Mouse (Mus musculus) left cerebral cortex, postnatal 10 days (tissue): ENCODE results near the gene P3h1. TPM values are rescaled to one million over a fixed set of nuclear protein-coding genes. Genes with fewer than 3 reads are reported as not detected.

Source experiments
- DNase-seq, 2 experiments: peaks; one replicate each; pipeline ENCODE4 v3.0.0; 2021 to 2022; ENCODE audit warnings: low spot score in 2 of 2, mixed read lengths in 1 of 2; ENCODE audit errors: extremely low spot score in 1 of 2
- intact Hi-C: fragments of 180-260 bp; cut with DNase I; formaldehyde crosslinking; loops from one replicate; pipeline ENCODE4 v1.15.1; 2025
- total RNA-seq, 2 experiments: library from RNA; stranded (reverse); gene quantifications; 2 replicates each; pipeline ENCODE4 v1.2.3; 2021

Gene P3h1
- total RNA-seq, 2 experiments from 2014 or later: 8.5 to 8.6 TPM

DNA sequence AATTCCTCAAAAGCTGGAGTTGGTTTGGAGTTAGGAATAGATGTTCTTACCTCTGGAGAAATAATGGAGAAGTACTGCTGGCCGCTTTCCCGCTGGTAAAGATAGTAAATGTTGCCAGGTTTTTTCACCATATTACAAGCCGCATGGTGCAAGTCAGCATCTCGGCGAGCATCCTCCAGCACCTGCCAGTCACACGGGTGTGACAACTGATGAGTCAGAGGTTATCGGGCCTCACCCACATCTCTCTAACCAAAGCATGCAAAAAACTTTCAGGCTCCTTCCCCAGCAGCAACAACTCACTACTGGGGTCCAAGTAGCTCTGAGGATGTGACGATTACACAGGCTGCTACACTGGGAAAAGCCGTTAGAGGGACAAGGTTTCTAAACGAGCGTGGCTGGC, 6.0 kb upstream of the P3h1 start:
- intact Hi-C loops: no loop called here
- no peak for DNase-seq

DNA sequence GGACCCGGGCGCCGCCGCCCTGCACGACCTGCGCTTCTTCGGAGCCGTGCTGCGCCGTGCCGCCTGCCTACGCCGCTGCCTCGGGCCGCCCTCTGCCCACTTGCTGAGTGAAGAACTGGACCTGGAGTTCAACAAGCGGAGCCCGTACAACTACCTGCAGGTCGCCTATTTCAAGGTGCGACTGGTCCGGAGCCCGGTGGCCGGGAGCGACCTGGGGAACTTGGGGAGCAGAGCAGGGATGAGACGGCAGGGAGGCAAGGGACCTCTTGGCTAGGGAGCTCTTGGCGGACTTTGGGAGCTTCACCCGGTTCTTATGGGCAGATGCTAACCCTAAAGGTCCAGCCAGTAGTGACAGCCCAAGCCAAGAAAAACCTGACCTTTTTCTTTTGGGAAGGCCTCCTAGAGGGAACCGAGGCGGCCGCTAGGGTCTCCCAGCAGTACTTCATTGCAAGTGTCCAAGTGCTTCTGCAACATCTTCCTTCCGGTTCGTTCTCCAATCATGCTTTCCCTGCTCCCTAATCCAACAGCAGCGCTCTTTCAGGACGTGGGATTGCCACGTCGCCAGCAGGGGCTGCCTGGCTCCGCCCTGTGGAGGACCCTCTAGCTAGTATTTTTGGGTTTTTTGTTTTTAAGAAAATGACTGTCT, 664 bp downstream of the P3h1 start:
- DNase-seq: peak; percentile 53 to 64
- intact Hi-C loops: no loop called here

DNA sequence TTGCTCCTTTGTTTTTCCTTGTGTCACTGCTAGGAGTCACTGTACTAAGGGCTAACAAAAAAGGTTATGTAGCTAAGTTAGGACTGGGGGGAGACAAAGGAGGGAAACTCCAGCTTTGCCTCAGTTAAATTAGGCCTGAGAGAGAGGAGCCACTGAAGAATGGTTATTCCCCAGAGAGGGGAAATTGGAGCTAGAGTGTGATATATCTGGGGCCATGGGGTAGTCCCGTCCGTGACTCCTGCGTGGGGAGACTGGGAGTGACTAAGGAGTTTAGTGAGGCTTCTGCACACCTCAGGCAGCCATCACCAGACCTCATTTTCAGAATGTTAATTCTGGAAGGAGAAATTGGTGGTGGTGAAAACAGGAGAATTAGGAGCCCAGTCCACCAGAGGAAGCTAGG, 1.6 kb downstream of the P3h1 start:
- DNase-seq: no peak
- intact Hi-C loops: no loop called here

DNA sequence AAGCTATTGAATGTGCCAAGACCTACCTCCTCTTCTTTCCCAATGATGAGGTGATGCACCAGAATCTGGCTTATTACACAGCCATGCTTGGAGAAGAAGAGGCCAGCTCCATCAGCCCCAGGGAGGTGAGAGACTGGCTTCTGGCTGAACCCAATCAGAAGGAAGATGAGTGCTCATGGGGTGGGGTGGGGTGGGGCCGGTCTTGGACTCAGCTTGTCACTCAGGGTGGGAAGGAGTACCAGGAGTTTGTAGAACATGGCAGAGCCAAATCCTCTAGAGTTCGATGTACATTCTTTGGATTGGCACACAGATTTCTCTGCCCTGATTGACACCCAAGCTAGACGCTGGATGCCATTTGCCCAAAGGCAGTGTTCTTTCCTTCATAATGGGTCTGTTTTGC, 5.9 kb downstream of the P3h1 start:
- intact Hi-C loops: no loop called here
- DNase-seq: no peak

DNA sequence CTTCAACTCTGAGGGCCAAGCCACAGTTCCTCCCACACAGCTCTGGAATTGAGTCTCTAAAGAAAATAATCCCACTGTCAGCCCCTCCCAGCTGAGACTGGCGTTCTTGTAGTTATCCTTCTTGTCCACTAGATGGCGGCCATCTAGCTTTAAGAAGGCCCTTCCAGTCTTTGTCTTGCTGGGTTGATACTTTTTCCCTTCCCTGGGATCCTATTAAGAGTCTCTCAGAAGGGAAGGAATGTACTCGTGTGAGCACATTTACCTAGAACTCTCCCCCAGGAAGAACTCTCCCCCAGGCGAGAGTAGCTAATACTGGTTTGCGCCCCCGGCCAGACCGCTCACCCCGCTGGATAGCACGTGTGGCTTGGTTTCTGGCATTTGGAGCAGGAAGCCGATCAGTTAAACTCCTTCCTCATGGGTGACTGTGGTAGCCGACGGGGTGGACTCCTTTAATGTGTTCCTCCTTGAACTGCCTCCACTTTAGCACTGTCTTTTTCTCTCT, 6.5 kb downstream of the P3h1 start:
- intact Hi-C loops: no loop called here

DNA sequence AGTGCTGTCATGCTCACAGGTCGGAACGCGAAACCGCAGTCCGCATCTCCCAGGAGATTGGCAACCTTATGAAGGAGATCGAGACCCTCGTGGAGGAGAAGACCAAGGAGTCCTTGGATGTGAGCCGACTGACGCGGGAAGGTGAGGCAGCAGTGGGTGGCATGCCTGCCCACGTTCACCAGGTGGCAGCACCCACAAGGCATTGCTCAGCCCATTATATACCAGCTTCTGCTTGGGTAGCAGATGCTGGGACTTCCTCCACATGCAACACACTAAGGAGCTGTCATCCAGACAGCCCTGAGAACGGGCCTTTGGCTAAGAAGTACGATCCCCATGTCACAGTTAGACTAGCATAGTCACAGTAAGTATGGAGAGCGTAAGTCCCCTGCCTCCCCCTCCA, 8.9 kb downstream of the P3h1 start:
- intact Hi-C loops: no loop called here
- peak; percentile 29 to 63 for DNase-seq

More for the DNA sequence above, 6.5 kb downstream of the P3h1 start:
- DNase-seq: peak in 1 of 2 experiments; percentile 66

DNA sequence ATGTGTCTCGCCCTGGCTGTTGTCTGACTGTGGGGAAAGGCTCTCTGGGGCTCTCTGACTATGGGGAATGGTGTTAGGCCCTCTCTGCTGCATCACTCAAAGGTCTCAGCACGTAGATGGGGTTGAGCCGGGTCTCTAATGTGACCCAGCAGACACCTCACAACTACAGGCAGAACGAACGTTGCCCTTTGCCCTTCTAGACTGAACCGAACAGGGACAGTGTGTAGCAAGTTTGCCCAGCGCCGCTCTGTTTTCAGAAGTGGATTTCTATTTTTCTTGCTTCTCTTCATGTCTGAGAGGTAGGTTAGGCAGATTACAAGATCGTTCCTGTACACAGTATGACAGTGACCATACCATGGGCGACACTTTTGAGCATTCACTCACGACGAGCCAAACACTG, 9.9 kb downstream of the P3h1 start:
- intact Hi-C loops: no loop called here
- DNase-seq: no peak

DNA sequence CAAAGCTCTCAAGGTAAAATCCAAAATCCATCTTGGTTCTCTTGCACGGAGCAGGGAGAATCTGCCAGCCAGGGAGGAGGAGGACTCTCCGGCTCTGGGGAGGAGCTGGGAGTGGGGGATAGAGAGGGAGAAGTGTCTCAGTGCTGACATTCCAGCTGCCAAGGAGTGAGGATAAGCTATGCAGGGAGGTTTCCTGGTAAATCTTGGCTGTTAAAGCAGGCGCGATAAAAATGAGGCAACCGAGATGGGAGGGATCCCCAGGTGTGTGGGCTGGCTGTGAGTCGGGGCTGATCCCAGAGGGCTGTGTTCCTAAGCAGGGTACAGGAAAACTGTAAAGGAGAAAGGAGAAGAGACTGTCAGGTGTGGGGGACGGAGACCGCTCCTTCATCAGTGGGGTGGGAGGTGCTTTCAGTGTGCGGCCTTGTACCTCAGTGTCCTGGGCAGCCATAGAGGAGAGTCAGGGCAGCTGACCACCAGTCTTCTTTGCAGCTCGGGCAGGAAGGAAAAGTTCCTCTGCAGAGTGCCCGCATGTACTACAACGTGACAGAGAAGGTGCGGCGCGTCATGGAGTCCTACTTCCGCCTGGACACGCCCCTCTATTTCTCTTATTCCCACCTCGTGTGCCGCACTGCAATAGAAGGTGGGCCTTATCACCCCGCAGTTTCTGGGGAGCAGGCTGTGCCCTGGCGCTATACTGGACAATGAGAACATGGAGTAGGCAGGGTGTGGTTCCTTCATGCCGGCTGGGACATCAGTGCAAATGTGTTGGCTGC, 11.9 kb downstream of the P3h1 start:
- no peak for DNase-seq
- intact Hi-C loops: loop anchor here (5.0 kb wide), 2 partner anchors 48 to 423 kb away; partner anchors contain the start of gene Ybx1

DNA sequence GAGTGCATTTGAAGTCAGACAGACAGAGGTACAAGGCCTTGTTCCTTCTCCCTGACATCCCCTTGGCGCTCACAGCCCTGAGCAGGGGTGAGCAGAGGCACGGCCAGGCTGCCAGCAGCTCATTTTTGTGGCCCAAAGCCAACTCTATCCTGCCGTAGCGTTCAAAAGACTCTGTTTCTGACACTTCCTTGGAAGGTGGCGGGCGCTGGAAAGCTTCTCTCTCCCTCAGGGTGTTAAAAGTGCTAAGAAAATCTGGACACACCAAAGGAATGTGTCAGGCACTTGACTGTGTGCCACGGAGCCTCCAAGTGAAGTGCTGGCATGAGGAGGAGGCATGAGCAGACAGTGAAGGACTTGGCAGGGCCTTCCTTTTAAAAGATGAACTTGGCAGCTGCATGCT, 12.8 kb downstream of the P3h1 start:
- DNase-seq: peak; percentile 43 to 47
- intact Hi-C loops: loop anchor here (5.0 kb wide), 2 partner anchors 47 to 422 kb away; partner anchors contain the start of gene Ybx1

DNA sequence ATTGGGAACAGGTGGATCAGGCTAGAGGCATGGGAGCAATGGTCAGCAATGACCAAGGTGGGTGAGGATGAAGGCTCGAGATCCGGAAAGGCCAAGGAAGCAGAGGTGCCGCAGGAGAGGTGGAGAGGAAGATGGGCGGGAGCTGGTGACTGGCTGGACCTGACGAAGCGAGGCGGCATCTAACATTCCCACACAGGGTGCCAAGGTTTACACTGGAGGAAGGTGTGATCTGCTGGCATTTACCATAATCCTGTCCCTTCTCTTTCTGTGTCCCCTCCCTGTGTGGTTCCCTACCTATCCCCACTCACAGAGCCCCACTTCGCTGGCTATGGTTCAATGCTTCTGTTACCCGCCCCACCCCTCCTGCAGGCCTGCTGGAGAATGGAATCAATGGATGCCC, 13.2 kb downstream of the P3h1 start:
- intact Hi-C loops: loop anchor here (5.0 kb wide), 2 partner anchors 46 to 421 kb away; partner anchors contain the start of gene Ybx1
- no peak for DNase-seq

DNA sequence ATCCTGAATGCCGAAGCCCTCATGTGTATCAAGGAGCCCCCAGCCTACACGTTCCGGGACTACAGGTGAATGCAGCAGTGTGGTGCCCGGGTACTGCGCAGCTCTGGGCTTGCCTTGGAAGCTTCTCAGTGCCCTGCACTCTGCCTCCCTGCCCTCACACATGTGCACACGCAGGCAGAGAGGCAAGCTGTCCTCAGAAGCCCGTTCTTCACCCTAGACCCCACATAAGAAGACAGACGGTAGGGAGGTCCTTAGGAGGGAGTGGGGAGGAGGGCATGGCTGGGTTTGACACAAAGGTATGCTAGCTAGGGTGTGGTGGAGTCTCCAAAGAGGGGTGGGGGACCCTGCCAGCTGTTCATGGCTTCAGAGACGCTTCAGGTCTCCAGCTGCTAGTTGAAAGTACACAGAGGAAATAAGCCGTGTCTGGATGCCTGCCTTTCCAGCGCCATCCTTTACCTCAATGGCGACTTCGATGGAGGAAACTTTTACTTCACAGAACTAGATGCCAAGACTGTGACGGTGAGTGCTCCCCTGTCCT, 14.0 kb downstream of the P3h1 start:
- intact Hi-C loops: loop anchor here (5.0 kb wide), 2 partner anchors 46 to 421 kb away; partner anchors contain the start of gene Ybx1
- no peak for DNase-seq

DNA sequence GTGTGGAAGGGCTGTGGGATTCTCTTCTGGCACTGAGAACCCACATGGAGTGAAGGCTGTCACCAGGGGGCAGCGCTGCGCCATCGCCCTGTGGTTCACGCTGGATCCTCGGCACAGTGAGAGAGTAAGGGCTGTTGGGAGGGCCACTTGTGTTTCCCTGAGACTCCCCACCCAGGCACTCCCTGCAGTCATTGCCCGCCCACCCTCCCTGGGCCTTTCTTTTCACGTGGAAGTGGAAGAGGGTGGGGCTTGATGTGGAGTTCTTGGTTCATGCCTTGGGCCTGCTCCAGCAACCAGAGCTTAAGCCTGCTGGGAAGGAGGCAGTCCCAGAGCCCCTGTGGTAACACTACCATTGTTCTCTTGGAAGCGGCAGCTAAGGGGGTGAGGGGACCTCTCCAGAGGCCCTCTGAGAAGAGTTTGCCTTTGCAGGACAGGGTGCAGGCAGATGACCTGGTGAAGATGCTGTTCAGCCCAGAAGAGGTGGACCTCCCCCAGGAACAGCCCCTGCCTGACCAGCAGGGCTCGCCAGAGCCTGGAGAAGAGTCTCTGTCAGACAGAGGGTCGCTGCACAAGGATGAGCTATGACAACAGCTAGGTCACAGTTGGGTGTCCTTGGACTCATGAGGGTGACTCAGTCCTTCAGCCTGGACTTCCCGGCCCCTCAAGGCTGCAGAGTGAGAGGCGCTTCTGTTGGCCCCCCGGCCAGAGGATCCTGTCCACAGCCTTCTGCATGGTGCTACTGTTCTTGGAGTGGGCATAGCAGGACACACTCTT, 14.9 kb downstream of the P3h1 start:
- intact Hi-C loops: loop anchor here (5.0 kb wide), 2 partner anchors 45 to 420 kb away; partner anchors contain the start of gene Ybx1

DNA sequence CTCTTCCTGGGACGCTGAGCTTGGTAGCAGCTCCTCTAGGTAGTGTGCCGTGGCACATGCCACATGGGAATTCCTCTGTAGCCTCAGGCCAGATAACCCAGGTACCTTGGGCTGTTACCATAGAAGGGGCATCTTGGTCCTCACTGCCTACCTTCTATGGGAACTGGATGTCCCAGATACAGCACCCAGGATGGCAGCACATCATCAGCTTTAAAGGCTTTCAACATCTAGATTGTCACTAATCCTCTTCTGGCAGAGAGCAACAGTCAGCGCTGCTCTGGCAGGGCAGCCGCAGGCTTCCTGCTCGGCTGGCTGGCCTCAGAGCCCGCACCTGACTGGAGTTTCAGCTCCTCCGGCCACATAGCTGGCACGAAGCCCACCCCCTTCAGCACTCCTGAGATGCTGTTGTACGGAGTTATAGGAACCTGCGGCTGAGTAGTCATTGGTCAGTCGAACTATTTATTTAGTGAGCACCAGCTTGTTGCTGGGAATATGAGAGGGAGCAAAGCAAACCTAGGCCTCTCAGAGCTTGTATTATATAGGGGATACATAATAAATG, 15.8 kb downstream of the P3h1 start:
- DNase-seq: peak in 1 of 2 experiments; percentile 43
- intact Hi-C loops: loop anchor here (5.0 kb wide), 2 partner anchors 44 to 419 kb away; partner anchors contain the start of gene Ybx1

More for the DNA sequence above, 14.9 kb downstream of the P3h1 start:
- DNase-seq: peak in 1 of 2 experiments; percentile 80

DNA sequence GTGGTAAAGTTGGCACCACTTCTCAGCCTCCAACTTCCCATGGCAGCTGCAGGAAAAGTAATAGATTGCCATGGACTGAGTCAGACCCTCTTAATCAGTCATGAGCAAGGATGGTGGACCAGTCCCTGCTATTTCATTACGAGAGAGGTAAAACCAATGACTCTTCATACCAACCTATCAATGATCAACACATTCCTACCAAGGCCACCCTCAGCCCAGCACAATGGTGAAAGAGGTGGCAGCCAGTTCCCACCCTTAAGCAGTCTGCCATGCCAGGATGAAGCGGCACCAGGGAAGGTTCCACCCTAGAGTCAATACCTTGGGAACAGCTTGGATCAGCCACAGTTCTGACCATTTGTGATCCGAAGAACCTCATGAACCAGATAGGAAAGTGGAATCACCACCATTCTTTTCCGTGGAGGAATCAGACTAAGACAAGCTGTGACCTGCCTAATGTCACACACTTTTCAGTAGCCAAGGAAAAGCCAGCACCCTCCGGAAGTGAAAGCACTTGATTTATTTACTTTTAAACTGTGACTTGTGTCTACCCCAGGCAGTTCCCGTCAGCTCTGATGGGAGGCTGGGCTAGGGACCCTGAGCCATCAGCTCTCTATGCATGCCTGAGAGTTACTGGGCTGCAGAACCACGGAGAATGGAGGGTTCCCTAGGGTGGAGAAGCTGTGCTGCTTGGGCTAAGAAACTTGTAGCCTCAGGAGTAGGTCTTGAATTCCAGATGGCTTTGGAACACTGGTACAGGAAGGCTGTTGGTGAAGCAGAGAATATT, 19.5 kb downstream of the P3h1 start:
- no peak for DNase-seq
- intact Hi-C loops: no loop called here

DNA sequence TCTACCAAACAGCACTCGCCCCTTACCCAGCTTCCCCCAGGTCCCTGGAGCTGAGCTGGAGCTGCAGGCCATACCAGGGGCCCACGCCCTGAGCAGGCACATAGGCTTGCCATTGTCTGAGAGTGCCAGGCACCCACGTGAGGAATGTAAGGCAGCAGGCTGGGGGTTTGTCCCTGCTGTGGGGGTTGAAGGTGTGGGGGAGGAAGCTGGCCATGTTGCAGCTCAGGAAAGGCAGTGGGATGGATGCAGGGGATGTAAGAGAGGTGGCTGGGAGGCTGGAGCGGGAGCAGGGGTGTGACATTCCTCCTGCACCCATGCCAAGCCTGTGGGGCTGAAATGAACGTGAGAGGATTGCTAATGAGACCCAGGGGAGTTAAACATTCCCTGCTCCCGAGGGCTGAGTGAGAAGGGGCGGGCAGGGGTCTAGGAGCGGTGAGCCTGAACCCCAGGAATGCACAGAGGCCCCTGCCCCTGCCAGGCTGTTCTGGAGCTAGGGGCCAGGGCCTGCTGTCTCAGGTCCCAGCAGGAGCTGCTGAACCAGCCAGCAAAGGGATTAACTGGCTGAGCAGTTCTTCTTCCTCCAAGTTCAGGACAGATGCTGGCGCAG, 21.4 kb downstream of the P3h1 start:
- intact Hi-C loops: no loop called here
- DNase-seq: peak in 1 of 2 experiments; percentile 37

DNA sequence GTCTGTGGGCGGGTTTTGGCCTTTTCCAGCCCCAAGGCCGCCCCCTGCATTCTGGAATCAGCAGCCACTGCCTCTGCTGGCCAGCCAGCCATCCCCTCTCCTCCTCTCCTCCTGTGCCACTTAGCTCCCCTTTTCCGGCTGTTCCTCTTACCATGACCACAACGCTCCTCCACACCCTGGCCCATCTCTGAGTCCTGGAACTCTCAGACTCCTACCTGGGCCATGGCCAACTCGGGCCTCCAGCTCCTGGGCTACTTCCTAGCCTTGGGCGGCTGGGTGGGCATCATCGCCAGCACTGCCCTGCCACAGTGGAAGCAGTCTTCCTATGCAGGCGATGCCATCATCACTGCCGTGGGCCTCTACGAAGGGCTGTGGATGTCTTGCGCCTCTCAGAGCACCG, 22.6 kb downstream of the P3h1 start, which contains the start of gene Cldn19:
Gene Cldn19, plus strand, starts transcription at position 64 of the 400 bp plus-strand sequence.
- intact Hi-C loops: no loop called here
- no peak for DNase-seq

DNA sequence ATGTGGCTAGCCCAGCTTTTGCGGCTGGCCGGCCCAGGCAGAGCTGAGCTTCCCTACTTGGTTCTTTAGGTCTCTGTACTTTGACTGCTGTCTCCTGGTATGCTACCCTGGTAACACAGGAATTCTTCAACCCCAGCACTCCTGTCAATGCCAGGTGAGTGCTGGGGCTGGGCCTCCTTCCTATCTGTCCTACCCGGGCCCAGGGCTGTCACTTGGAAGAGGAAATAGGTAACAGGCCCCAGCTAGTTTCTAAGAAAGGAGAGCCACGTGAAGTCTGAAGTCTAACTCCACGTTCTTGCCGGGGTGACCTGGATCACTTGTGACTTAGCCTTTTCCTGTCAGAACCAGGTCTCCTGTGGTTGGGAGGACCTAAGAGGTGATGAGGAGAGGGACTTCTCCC, 24.4 kb downstream of the P3h1 start:
- intact Hi-C loops: no loop called here
- DNase-seq: no peak
